Mouse (Mus musculus) layer of hippocampus, postnatal 25 days (tissue): ENCODE measurements at regions not wholly inside any gene's neighbourhood (a gene's known extent, or its start where the extent isn't known, plus 50 kb on each side); places are given as distances from the start of the nearest gene placed in this dataset.

ENCODE experiments used
- DNase-seq, 2 experiments: peaks; one replicate each; pipeline ENCODE4 v3.0.0; 2022; ENCODE audit warnings: mixed read lengths in 2 of 2, low spot score in 1 of 2; ENCODE audit errors: extremely low spot score in 1 of 2

GRCm38 (mm10) chr1:75612083-75612720 lies 66.1 kb downstream of the Slc4a3 start:
- no peak for DNase-seq

GRCm38 (mm10) chr1:75613206-75613605 lies 67.1 kb downstream of the Slc4a3 start:
- no peak for DNase-seq

- DNase-seq = no peak
These were observed 70.9 kb downstream of the Slc4a3 start for GRCm38 (mm10) chr1:75616971-75617370.

GRCm38 (mm10) chr1:75618367-75618790 lies 72.3 kb downstream of the Slc4a3 start:
- DNase-seq = no peak

- DNase-seq = no peak
These were observed 84.2 kb downstream of the Slc4a3 start for GRCm38 (mm10) chr1:75630287-75630686.

GRCm38 (mm10) chr1:75631729-75632128 lies 85.7 kb downstream of the Slc4a3 start:
- no peak for DNase-seq

- no peak for DNase-seq
These were observed 89.5 kb downstream of the Slc4a3 start for GRCm38 (mm10) chr1:75635591-75635990.

- DNase-seq = no peak
These were observed 93.2 kb downstream of the Slc4a3 start for GRCm38 (mm10) chr1:75639031-75640001.

- no peak for DNase-seq
These were observed 96.4 kb downstream of the Slc4a3 start for GRCm38 (mm10) chr1:75642496-75642895.

- peak; percentile 62 to 78 for DNase-seq
These were observed 106.5 kb downstream of the Slc4a3 start for GRCm38 (mm10) chr1:75652547-75652946.

GRCm38 (mm10) chr1:75652987-75653573 lies 107.0 kb downstream of the Slc4a3 start:
- DNase-seq = no peak

GRCm38 (mm10) chr1:75653671-75654076 lies 107.6 kb downstream of the Slc4a3 start:
- peak; percentile 74 to 80 for DNase-seq

GRCm38 (mm10) chr1:75656592-75656991 lies 110.5 kb downstream of the Slc4a3 start:
- DNase-seq = no peak

GRCm38 (mm10) chr1:75660336-75661100 lies 114.5 kb downstream of the Slc4a3 start:
- DNase-seq = no peak

GRCm38 (mm10) chr1:75662141-75662990 lies 116.3 kb downstream of the Slc4a3 start:
- no peak for DNase-seq

- no peak for DNase-seq
These were observed 121.7 kb downstream of the Slc4a3 start for GRCm38 (mm10) chr1:75667736-75668269.

- DNase-seq = peak in 1 of 2 experiments; percentile 56
These were observed 130.2 kb downstream of the Slc4a3 start for GRCm38 (mm10) chr1:75676295-75676694.

- no peak for DNase-seq
These were observed 131.6 kb downstream of the Slc4a3 start for GRCm38 (mm10) chr1:75677695-75678094.

GRCm38 (mm10) chr1:75678279-75678678 lies 132.2 kb downstream of the Slc4a3 start:
- DNase-seq = no peak
